Comparison of ENCODE assay signal across 18 mouse cellular contexts in the genomic region with DNA sequence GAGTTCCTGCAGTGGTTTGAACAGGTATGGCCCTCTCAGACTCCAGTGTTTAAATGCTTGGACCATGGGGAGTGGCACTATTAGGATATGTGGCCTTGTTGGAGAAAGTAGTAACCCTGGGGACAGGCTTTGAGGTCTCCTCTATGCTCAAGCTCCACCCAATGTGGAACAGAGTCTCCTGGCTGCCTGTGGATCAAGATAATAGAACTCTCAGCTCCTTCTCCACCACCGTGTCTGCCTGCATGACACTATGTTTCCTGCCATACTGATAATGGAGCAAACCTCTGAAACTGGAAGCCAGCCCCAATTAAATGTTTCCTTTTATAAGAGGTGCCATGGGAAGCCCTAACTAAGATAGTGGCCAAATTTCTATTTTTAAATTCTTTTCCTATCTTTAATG.
"Had no signal": no experiment of that assay in that cellular context is flagged by ENCODE, and none has a peak within 500 bp of the region (broad histone marks: within the 10 kb centered on the region; RNA-seq: fewer than 3 reads in every experiment).

No protein-coding gene starts in this region.

- H3K27me3 ChIP-seq: limb, embryonic 13.5 days; liver, embryonic 15.5 days; midbrain, embryonic 13.5 days; neural tube, embryonic 13.5 days had no signal

- H3K4me2 ChIP-seq: limb, embryonic 13.5 days; liver, embryonic 15.5 days; midbrain, embryonic 13.5 days; neural tube, embryonic 13.5 days had no signal

- H3K4me3 ChIP-seq: layer of hippocampus, adult 2 months; limb, embryonic 10.5 days; limb, embryonic 13.5 days; liver, embryonic 15.5 days; midbrain, embryonic 10.5 days; midbrain, embryonic 13.5 days; myocyte; neural tube, embryonic 13.5 days had no signal

- H3K9me3 ChIP-seq: limb, embryonic 10.5 days; limb, embryonic 13.5 days; liver, embryonic 15.5 days; midbrain, embryonic 10.5 days; midbrain, embryonic 13.5 days; neural tube, embryonic 13.5 days had no signal

- H3K4me1 ChIP-seq: liver, embryonic 15.5 days had no signal

- DNase-seq: kidney, adult 18-20 months; kidney, adult 9 months; kidney, postnatal 25 days; layer of hippocampus, adult 9-11 months; lung, adult 2 months; lung, postnatal 14 days; lung, postnatal 4 days; thymus, postnatal 25 days had no signal

- H3K36me3 ChIP-seq: limb, embryonic 10.5 days; liver, embryonic 15.5 days; neural tube, embryonic 13.5 days had no signal

- H3K9ac ChIP-seq: limb, embryonic 13.5 days; liver, embryonic 15.5 days; midbrain, embryonic 13.5 days; neural tube, embryonic 13.5 days had no signal

- H3K27ac ChIP-seq: kidney, postnatal 0 days; layer of hippocampus, adult 2 months; limb, embryonic 10.5 days; limb, embryonic 13.5 days; liver, embryonic 15.5 days; midbrain, embryonic 10.5 days; midbrain, embryonic 13.5 days; neural tube, embryonic 13.5 days had no signal

- ATAC-seq: midbrain, embryonic 13.5 days; midbrain, embryonic 16.5 days had no signal
